ENCODE assay signal across 9 mouse cellular contexts in genomic region chr11:72440597-72440964, GRCm38 (mm10). TPM values are rescaled to one million over a fixed set of nuclear protein-coding genes. Genes with fewer than 3 reads are reported as not detected.
DNase-seq lines count a peak whose midpoint lies in the region; ATAC-seq lines count a peak whose summit lies in the region.
"Not testable (repeated sequence)": the region's sequence is repeated elsewhere in the genome, so short reads cannot be mapped to it uniquely, and the experiment has no call there.
"Had no signal": no experiment of that assay in that cellular context is flagged by ENCODE, and none has a peak within 500 bp of the region (broad histone marks: within the 10 kb centered on the region; RNA-seq: fewer than 3 reads in every experiment).

No protein-coding gene starts in this region.

- peak overlapping the region; percentile 98 for H3K4me2 ChIP-seq in heart, embryonic 13.5 days
- peak overlapping the region; percentile 62 for H3K4me2 ChIP-seq in intestine, embryonic 14.5 days (ENCODE audit: low read length)
- H3K4me2 ChIP-seq in limb, embryonic 13.5 days (replicated peaks) = peak overlapping the region; percentile 95
- peak overlapping the region; percentile 98 for H3K4me2 ChIP-seq in lung, embryonic 16.5 days (ENCODE audit: low read depth, low read length)
- H3K4me2 ChIP-seq in neural tube, embryonic 12.5 days (replicated peaks) = peak overlapping the region; percentile 93

- DNase-seq in adrenal gland, postnatal 14 days = peak; percentile 5
- DNase-seq in intestine, embryonic 14.5 days (ENCODE audit: low spot score) = not testable (repeated sequence)

- not testable (repeated sequence) for H3K9me3 ChIP-seq in erythroblast, embryonic 14.5 days (ENCODE audit: control insufficient read depth, low read length); heart, embryonic 13.5 days; intestine, embryonic 14.5 days (ENCODE audit: control insufficient read depth, low read length); limb, embryonic 13.5 days; lung, embryonic 16.5 days (ENCODE audit: control insufficient read depth, low read length); neural tube, embryonic 12.5 days

- H3K9ac ChIP-seq in heart, embryonic 13.5 days = peak overlapping the region; percentile 95
- peak overlapping the region; percentile 75 for H3K9ac ChIP-seq in intestine, embryonic 14.5 days (ENCODE audit: low read length)
- H3K9ac ChIP-seq in limb, embryonic 13.5 days = peak overlapping the region; percentile 94
- H3K9ac ChIP-seq in lung, embryonic 16.5 days (ENCODE audit: low read length) = peak overlapping the region; percentile 92
- H3K9ac ChIP-seq in neural tube, embryonic 12.5 days = peak overlapping the region; percentile 65

- WGBS in heart, embryonic 13.5 days = 37% methylated on average over 6 of the region's 6 CpGs
- 45% methylated on average over 6 of the region's 6 CpGs for WGBS in intestine, embryonic 14.5 days
- WGBS in limb, embryonic 13.5 days = 46% methylated on average over 6 of the region's 6 CpGs
- 37% methylated on average over 6 of the region's 6 CpGs for WGBS in lung, embryonic 16.5 days
- 49% methylated on average over 6 of the region's 6 CpGs for WGBS in neural tube, embryonic 12.5 days

- H3K27ac ChIP-seq in heart, embryonic 13.5 days (replicated peaks) = peak overlapping the region; percentile 89
- H3K27ac ChIP-seq in intestine, embryonic 14.5 days (ENCODE audit: low read depth) = peak overlapping the region; percentile 90
- peak overlapping the region; percentile 90 for H3K27ac ChIP-seq in limb, embryonic 13.5 days
- peak overlapping the region; percentile 94 for H3K27ac ChIP-seq in lung, embryonic 16.5 days (ENCODE audit: low read length)
- peak overlapping the region; percentile 82 for H3K27ac ChIP-seq in neural tube, embryonic 12.5 days

- H3K36me3 ChIP-seq in erythroblast, embryonic 14.5 days (ENCODE audit: control insufficient read depth) = peaks cover 33% of the 10 kb centered on the region
- peaks cover 34% of the 10 kb centered on the region for H3K36me3 ChIP-seq in heart, embryonic 13.5 days
- peaks cover 34% of the 10 kb centered on the region for H3K36me3 ChIP-seq in intestine, embryonic 14.5 days (ENCODE audit: control insufficient read depth, insufficient read depth, low read length)
- peaks cover 35% of the 10 kb centered on the region for H3K36me3 ChIP-seq in limb, embryonic 13.5 days
- peaks cover 32% of the 10 kb centered on the region for H3K36me3 ChIP-seq in lung, embryonic 16.5 days (ENCODE audit: control insufficient read depth, insufficient read depth, low read length)
- peaks cover 34% of the 10 kb centered on the region for H3K36me3 ChIP-seq in neural tube, embryonic 12.5 days

- not testable (repeated sequence) for H3K27me3 ChIP-seq in erythroblast, embryonic 14.5 days (ENCODE audit: control insufficient read depth); heart, embryonic 13.5 days (replicated peaks); intestine, embryonic 14.5 days (replicated peaks; ENCODE audit: control insufficient read depth, insufficient read depth, low read length); limb, embryonic 13.5 days; lung, embryonic 16.5 days (ENCODE audit: control insufficient read depth, insufficient read depth, low read depth, low read length); neural tube, embryonic 12.5 days (replicated peaks)

- peaks cover 24% of the 10 kb centered on the region for H3K4me1 ChIP-seq in erythroblast, embryonic 14.5 days (ENCODE audit: control insufficient read depth)
- peaks cover 23% of the 10 kb centered on the region for H3K4me1 ChIP-seq in heart, embryonic 13.5 days
- H3K4me1 ChIP-seq in intestine, embryonic 14.5 days (replicated peaks; ENCODE audit: control insufficient read depth, insufficient read depth, low read length) = not testable (repeated sequence)
- H3K4me1 ChIP-seq in limb, embryonic 13.5 days = peaks cover 10% of the 10 kb centered on the region
- H3K4me1 ChIP-seq in lung, embryonic 16.5 days (replicated peaks; ENCODE audit: control insufficient read depth, insufficient read depth, low read length) = peaks cover 18% of the 10 kb centered on the region
- H3K4me1 ChIP-seq in neural tube, embryonic 12.5 days = peaks cover 12% of the 10 kb centered on the region

- H3K4me3 ChIP-seq in erythroblast, embryonic 14.5 days (replicated peaks) = peak overlapping the region; percentile 71
- H3K4me3 ChIP-seq in heart, embryonic 13.5 days = peak overlapping the region; percentile 97
- peak overlapping the region; percentile 80 for H3K4me3 ChIP-seq in intestine, embryonic 14.5 days (ENCODE audit: low read depth, low read length)
- peak overlapping the region; percentile 97 for H3K4me3 ChIP-seq in limb, embryonic 13.5 days
- peak overlapping the region; percentile 97 for H3K4me3 ChIP-seq in lung, embryonic 16.5 days (ENCODE audit: low read length)
- H3K4me3 ChIP-seq in neural tube, embryonic 12.5 days = peak overlapping the region; percentile 77

- ATAC-seq in heart, embryonic 13.5 days (ENCODE audit: extremely low read depth, insufficient number of reproducible peaks, low FRiP score, low TSS enrichment); intestine, embryonic 14.5 days (replicated peaks; ENCODE audit: low FRiP score, low TSS enrichment, low read depth); lung, embryonic 16.5 days (ENCODE audit: low read depth): not testable (repeated sequence)
- peak; percentile 4; the same call in 1 of the 2 replicates for ATAC-seq in limb, embryonic 13.5 days (ENCODE audit: low FRiP score, low read depth)
- ATAC-seq in neural tube, embryonic 12.5 days (ENCODE audit: low FRiP score, low read depth) = peak; percentile 45; the same call in 1 of the 2 replicates

RNA-seq across cellular contexts. Expression of gene Mybbp1a, which starts 0.6 kb away (rescaled TPM):
- 85.6 and 101 TPM in 2 replicates for total RNA-seq in adrenal gland, postnatal 14 days (2021)
- 4.1 TPM in 2 replicates for polyA plus RNA-seq in erythroblast, embryonic 14.5 days (2012)
- 82.3 and 88.2 TPM in 2 replicates for polyA plus RNA-seq in heart, embryonic 13.5 days (2015; fragmentation: Nextera tagmentation; extraction: Ambion mirVana)
- 173 and 184 TPM in 2 replicates for polyA plus RNA-seq in intestine, embryonic 14.5 days (2014; fragmentation: Nextera tagmentation; extraction: Ambion mirVana)
- 159 and 164 TPM in 2 replicates for polyA plus RNA-seq in limb, embryonic 13.5 days (2015; fragmentation: Nextera tagmentation; extraction: Ambion mirVana)
- 106 and 126 TPM in 2 replicates for polyA plus RNA-seq in lung, embryonic 16.5 days (2015; fragmentation: Nextera tagmentation; extraction: Ambion mirVana)
- polyA plus RNA-seq in neural tube, embryonic 12.5 days (2016; fragmentation: Nextera tagmentation; extraction: Ambion mirVana) = 105 and 111 TPM in 2 replicates

RNA-seq across cellular contexts. Expression of gene Ggt6, which starts 5.3 kb away (rescaled TPM):
- 1.7 and 2.8 TPM in 2 replicates for total RNA-seq in adrenal gland, postnatal 14 days (2021)
- polyA plus RNA-seq in erythroblast, embryonic 14.5 days (2012) = not detected in 2 replicates
- polyA plus RNA-seq in heart, embryonic 13.5 days (2015; fragmentation: Nextera tagmentation; extraction: Ambion mirVana) = not detected in 2 replicates
- polyA plus RNA-seq in intestine, embryonic 14.5 days (2014; fragmentation: Nextera tagmentation; extraction: Ambion mirVana) = 6.7 and 7.0 TPM in 2 replicates
- 0.74 and 0.92 TPM in 2 replicates for polyA plus RNA-seq in limb, embryonic 13.5 days (2015; fragmentation: Nextera tagmentation; extraction: Ambion mirVana)
- 0.19 TPM in 1 of 2 replicates, not detected in the other for polyA plus RNA-seq in lung, embryonic 16.5 days (2015; fragmentation: Nextera tagmentation; extraction: Ambion mirVana)
- polyA plus RNA-seq in neural tube, embryonic 12.5 days (2016; fragmentation: Nextera tagmentation; extraction: Ambion mirVana) = not detected in 2 replicates
- total RNA-seq: layer of hippocampus, postnatal 14 days had no signal
- polyA plus RNA-seq: activated CD4-positive, CD25-positive, alpha-beta regulatory T cell, adult 4 months had no signal

RNA-seq across cellular contexts. Expression of gene Smtnl2, which starts 29.1 kb away (rescaled TPM):
- 4.1 and 5.4 TPM in 2 replicates for total RNA-seq in adrenal gland, postnatal 14 days (2021)
- 0.01 TPM in 1 of 2 replicates, not detected in the other for polyA plus RNA-seq in erythroblast, embryonic 14.5 days (2012)
- 145 and 160 TPM in 2 replicates for polyA plus RNA-seq in heart, embryonic 13.5 days (2015; fragmentation: Nextera tagmentation; extraction: Ambion mirVana)
- polyA plus RNA-seq in intestine, embryonic 14.5 days (2014; fragmentation: Nextera tagmentation; extraction: Ambion mirVana) = 26.2 and 34.5 TPM in 2 replicates
- polyA plus RNA-seq in limb, embryonic 13.5 days (2015; fragmentation: Nextera tagmentation; extraction: Ambion mirVana) = 38.3 and 41.5 TPM in 2 replicates
- 133 and 136 TPM in 2 replicates for polyA plus RNA-seq in lung, embryonic 16.5 days (2015; fragmentation: Nextera tagmentation; extraction: Ambion mirVana)
- 15.0 and 15.7 TPM in 2 replicates for polyA plus RNA-seq in neural tube, embryonic 12.5 days (2016; fragmentation: Nextera tagmentation; extraction: Ambion mirVana)
- polyA plus RNA-seq: activated CD4-positive, CD25-positive, alpha-beta regulatory T cell, adult 4 months had no signal

RNA-seq across cellular contexts. Expression of gene Spns2, which starts 49.1 kb away (rescaled TPM):
- total RNA-seq in adrenal gland, postnatal 14 days (2021) = 6.9 and 13.1 TPM in 2 replicates
- 0.10 and 0.16 TPM in 2 replicates for polyA plus RNA-seq in erythroblast, embryonic 14.5 days (2012)
- 1.9 and 2.4 TPM in 2 replicates for polyA plus RNA-seq in heart, embryonic 13.5 days (2015; fragmentation: Nextera tagmentation; extraction: Ambion mirVana)
- 2.2 and 4.3 TPM in 2 replicates for polyA plus RNA-seq in intestine, embryonic 14.5 days (2014; fragmentation: Nextera tagmentation; extraction: Ambion mirVana)
- polyA plus RNA-seq in limb, embryonic 13.5 days (2015; fragmentation: Nextera tagmentation; extraction: Ambion mirVana) = 2.1 and 2.3 TPM in 2 replicates
- 3.1 and 3.2 TPM in 2 replicates for polyA plus RNA-seq in lung, embryonic 16.5 days (2015; fragmentation: Nextera tagmentation; extraction: Ambion mirVana)
- 10.1 and 13.0 TPM in 2 replicates for polyA plus RNA-seq in neural tube, embryonic 12.5 days (2016; fragmentation: Nextera tagmentation; extraction: Ambion mirVana)
- polyA plus RNA-seq: activated CD4-positive, CD25-positive, alpha-beta regulatory T cell, adult 4 months had no signal

Comparison
In these comparisons a context has a peak if more than half of its experiments do, and no peak if none do; other contexts are left out.
1. RNA of gene Mybbp1a, which starts 0.6 kb away (polyA plus RNA-seq): 173 to 184 TPM in intestine, embryonic 14.5 days, 159 to 164 TPM in limb, embryonic 13.5 days, 106 to 126 TPM in lung, embryonic 16.5 days, 105 to 111 TPM in neural tube, embryonic 12.5 days and 82.3 to 88.2 TPM in heart, embryonic 13.5 days; 4.1 TPM in erythroblast, embryonic 14.5 days; every median in the first group is over 10 times any median in the second.
2. RNA of gene Smtnl2, which starts 29.1 kb away (polyA plus RNA-seq): 145 to 160 TPM in heart, embryonic 13.5 days, 133 to 136 TPM in lung, embryonic 16.5 days, 38.3 to 41.5 TPM in limb, embryonic 13.5 days, 26.2 to 34.5 TPM in intestine, embryonic 14.5 days and 15.0 to 15.7 TPM in neural tube, embryonic 12.5 days; 0.01 TPM in erythroblast, embryonic 14.5 days; every median in the first group is over 10 times any median in the second.
3. Peak in every context shown above with its lines, with median percentiles within 50 percentile points of each other: H3K4me3 ChIP-seq, H3K27ac ChIP-seq, H3K4me2 ChIP-seq and H3K9ac ChIP-seq.